ENCODE assay signal across 15 mouse cellular contexts in genomic region chr10:116362645-116363044, GRCm38 (mm10).
DNase-seq lines count a peak whose midpoint lies in the region; ATAC-seq and TF ChIP-seq lines count a peak whose summit lies in the region.
"Had no signal": no experiment of that assay in that cellular context is flagged by ENCODE, and none has a peak within 500 bp of the region (broad histone marks: within the 10 kb centered on the region; RNA-seq: fewer than 3 reads in every experiment).

No protein-coding gene starts in this region.

- no peaks in the 10 kb centered on the region for H3K27me3 ChIP-seq in hindbrain, postnatal 0 days (ENCODE audit: insufficient read depth, low read length)
- H3K27me3 ChIP-seq: embryonic facial prominence, embryonic 12.5 days; liver, embryonic 15.5 days; megakaryocyte, embryonic 14.5 days had no signal

- H3K9ac ChIP-seq in hindbrain, postnatal 0 days (replicated peaks; ENCODE audit: low read length), result no peak overlapping the region; the same call in 1 of the 2 replicates
- H3K9ac ChIP-seq: embryonic facial prominence, embryonic 12.5 days; liver, embryonic 15.5 days had no signal

- no peak for TF ChIP-seq CTCF in hindbrain, postnatal 0 days (IDR thresholded peaks at IDR 0.05; ENCODE audit: low read depth)

- peaks cover 5% of the 10 kb centered on the region; the same call in 1 of the 2 replicates for H3K4me1 ChIP-seq in hindbrain, postnatal 0 days (ENCODE audit: insufficient read depth, low read length)
- H3K4me1 ChIP-seq: embryonic facial prominence, embryonic 12.5 days; liver, embryonic 15.5 days; megakaryocyte, embryonic 14.5 days had no signal

- H3K4me2 ChIP-seq in hindbrain, postnatal 0 days (ENCODE audit: low read depth, low read length), result peak overlapping the region; percentile 24; the same call in 1 of the 2 replicates
- H3K4me2 ChIP-seq: embryonic facial prominence, embryonic 12.5 days; liver, embryonic 15.5 days had no signal

- H3K9me3 ChIP-seq in hindbrain, postnatal 0 days (ENCODE audit: low read length), result no peaks in the 10 kb centered on the region
- H3K9me3 ChIP-seq: embryonic facial prominence, embryonic 12.5 days; liver, embryonic 15.5 days; megakaryocyte, embryonic 14.5 days had no signal

- H3K4me3 ChIP-seq in hindbrain, postnatal 0 days (ENCODE audit: low read length), result no peak overlapping the region
- H3K4me3 ChIP-seq: embryonic facial prominence, embryonic 12.5 days; liver, embryonic 15.5 days; megakaryocyte, embryonic 14.5 days; myocyte had no signal

- WGBS in hindbrain, postnatal 0 days, result 33% methylated on average over 8 of the region's 8 CpGs

- peak overlapping the region; percentile 77 for H3K27ac ChIP-seq in hindbrain, postnatal 0 days
- H3K27ac ChIP-seq: embryonic facial prominence, embryonic 12.5 days; liver, embryonic 15.5 days had no signal

- peak; percentile 59 for ATAC-seq in hindbrain, postnatal 0 days
- ATAC-seq: lung, postnatal 0 days had no signal

- peak; percentile 33 for DNase-seq in heart, adult 11 months
- DNase-seq in heart, adult 9 months (ENCODE audit: low spot score in 2 of 2), result no peak
- DNase-seq in brain, adult 2 months (ENCODE audit: low read depth, low spot score), result peak; percentile 4
- peak; percentile 25 to 56 for DNase-seq in cerebellum, postnatal 10 days
- peak; percentile 35 for DNase-seq in hindbrain, postnatal 0 days (ENCODE audit: low spot score)
- no peak for DNase-seq in right cerebral cortex, postnatal 36 days (ENCODE audit: low spot score in 2 of 2)
- DNase-seq in lung, postnatal 14 days, result no peak
- DNase-seq: adrenal gland, postnatal 25 days; heart, postnatal 4 days; kidney, adult 11 months had no signal

- H3K36me3 ChIP-seq in hindbrain, postnatal 0 days (ENCODE audit: insufficient read depth, low read length), result no peaks in the 10 kb centered on the region
- H3K36me3 ChIP-seq: embryonic facial prominence, embryonic 12.5 days; liver, embryonic 15.5 days had no signal

Comparison
In these comparisons a context has a peak if more than half of its experiments do, and no peak if none do; other contexts are left out.
1. DNase-seq: peak in heart, adult 11 months (single experiment), brain, adult 2 months (single experiment), cerebellum, postnatal 10 days (2 of 2) and hindbrain, postnatal 0 days (single experiment); none in heart, adult 9 months (0 of 2), right cerebral cortex, postnatal 36 days (0 of 2) and lung, postnatal 14 days (single experiment).